Mouse (Mus musculus) T-helper 1 cell (primary cell): ENCODE results near the gene 4930469K13Rik.

Source experiments
- in situ Hi-C: fragments of 300-600 bp; cut with MboI, MseI; formaldehyde crosslinking; loops from one replicate; pipeline ENCODE4 v1.15.1; 2025; ENCODE audit warnings: high pct_unique_total_duplicates

The 4930469K13Rik gene

GRCm38 (mm10) chr11:34046767-34047541 is 51.4 kb downstream of the 4930469K13Rik start, which contains the start of gene Lcp2:
Lcp2 (plus strand) TSS chr11:34046920.
- in situ Hi-C loops: loop anchor here (5.0 to 25.0 kb wide), 3 partner anchors 40 to 1932 kb away; partner anchors contain the start of genes Efcab9 and Stk10

DNA sequence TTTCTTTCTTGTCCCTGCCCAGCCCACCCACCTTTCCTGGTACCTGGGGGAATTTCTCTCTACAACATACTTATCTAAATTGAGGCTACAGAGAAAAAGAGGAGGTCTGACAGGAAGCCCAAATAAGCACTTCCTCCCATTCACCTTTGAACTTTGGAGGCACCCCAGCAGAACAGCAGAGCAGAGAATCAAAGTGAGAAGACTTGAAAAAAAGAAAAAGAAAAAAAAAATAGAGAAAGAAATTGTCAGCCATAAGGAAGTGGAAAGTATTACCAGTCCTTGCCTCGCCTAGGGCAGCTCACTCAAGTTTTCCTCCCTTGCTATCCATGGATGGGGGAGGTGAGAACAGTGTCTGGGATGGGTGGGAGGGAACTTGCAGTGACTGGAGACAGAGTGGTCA is 55.5 kb downstream of the 4930469K13Rik start:
- in situ Hi-C loops: loop anchor here (10.0 to 25.0 kb wide), 2 partner anchors 1506 to 1928 kb away; partner anchors contain the start of genes Efcab9 and Stk10

GRCm38 (mm10) chr11:34040061-34040460 is 58.3 kb downstream of the 4930469K13Rik start:
- in situ Hi-C loops: loop anchor here (10.0 to 25.0 kb wide), 2 partner anchors 1503 to 1925 kb away; partner anchors contain the start of genes Efcab9 and Stk10

DNA sequence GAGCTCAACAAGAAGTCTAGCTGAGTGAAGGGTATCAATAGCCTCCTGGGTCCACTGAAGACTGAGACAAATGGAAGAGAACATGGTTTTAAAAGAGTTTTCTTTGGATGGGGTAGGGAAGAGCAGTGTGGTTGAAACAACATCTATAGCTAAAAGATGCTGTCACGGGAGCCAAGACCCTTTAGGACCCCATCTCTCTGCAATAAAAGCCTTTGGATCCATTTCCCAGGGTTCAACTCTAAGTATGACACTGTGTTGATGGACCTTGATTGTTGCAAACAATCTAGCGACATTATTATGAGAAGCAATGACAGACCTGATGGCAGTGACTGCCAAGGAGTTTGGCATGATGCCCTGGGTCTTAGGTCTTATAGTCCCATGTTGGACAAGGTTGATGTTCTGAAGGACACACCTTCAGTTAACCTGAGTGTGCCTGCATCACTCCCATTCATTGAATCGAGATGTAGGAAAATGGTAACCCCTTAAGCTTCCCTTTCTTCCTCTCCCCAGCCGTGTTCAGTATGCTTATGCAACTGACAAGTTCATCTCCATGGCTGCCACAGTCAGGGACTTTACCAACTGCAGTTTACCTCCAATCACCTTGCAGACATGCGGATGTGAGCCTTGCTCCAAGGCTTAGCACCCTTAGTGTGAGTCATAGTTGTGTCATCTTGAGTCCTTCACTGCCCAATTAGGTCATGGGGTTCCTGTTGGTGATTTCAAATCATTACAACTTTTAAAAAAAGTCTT is 62.3 kb downstream of the 4930469K13Rik start:
- in situ Hi-C loops: loop anchor here (25.0 kb wide), 1 partner anchor 1499 kb away; the partner anchor contains the start of genes Efcab9 and Stk10

- in situ Hi-C loops: loop anchor here (25.0 kb wide), 1 partner anchor 1497 kb away; the partner anchor contains the start of genes Efcab9 and Stk10
Measured at GRCm38 (mm10) chr11:34034794-34035193, 63.6 kb downstream of the 4930469K13Rik start.

GRCm38 (mm10) chr11:34034008-34034505 is 64.3 kb downstream of the 4930469K13Rik start:
- in situ Hi-C loops: loop anchor here (25.0 kb wide), 1 partner anchor 1497 kb away; the partner anchor contains the start of genes Efcab9 and Stk10

- in situ Hi-C loops: loop anchor here (25.0 kb wide), 1 partner anchor 1494 kb away; the partner anchor contains the start of genes Efcab9 and Stk10
Measured at GRCm38 (mm10) chr11:34031015-34031805, 67.1 kb downstream of the 4930469K13Rik start.

DNA sequence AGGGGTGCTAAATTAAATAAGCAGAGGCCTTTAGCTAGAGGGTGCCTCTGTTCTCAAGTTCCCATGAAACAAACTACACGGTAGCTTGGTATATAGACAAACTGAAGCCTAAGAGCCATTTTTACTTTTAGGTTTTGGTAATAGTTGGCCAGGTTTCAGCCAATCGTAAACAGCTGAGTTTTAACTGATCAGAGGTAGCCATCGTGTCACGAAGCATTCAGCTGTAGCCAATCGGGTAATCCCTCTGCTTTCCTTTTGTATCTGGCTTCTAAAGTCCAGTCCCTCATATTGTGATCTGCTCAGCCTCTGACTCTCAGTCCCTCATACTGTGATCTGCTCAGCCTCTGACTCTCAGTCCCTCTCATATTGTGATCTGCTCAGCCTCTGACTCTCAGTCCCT is 68.7 kb downstream of the 4930469K13Rik start:
- in situ Hi-C loops: loop anchor here (25.0 kb wide), 1 partner anchor 1492 kb away; the partner anchor contains the start of genes Efcab9 and Stk10

DNA sequence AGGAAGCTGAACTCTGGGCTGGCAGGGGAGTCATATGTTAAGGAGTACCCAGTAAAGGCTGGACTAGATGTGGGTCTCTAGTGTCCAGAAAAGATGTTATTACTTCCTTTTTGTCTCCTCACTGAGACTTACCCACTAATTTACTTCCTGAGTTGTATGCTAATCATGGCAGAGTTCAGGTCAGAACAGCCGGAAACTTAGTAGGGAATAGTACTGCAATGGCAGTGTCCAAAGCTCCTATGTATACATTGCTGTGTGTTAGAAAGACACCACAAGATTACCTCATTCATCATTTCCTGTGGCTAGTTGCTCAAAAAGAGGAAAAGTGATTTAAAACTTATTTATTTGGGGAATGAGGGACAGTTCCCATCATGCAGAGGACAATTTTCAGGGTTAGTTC is 73.3 kb downstream of the 4930469K13Rik start:
- in situ Hi-C loops: loop anchor here (25.0 kb wide), 1 partner anchor 1488 kb away; the partner anchor contains the start of genes Efcab9 and Stk10

DNA sequence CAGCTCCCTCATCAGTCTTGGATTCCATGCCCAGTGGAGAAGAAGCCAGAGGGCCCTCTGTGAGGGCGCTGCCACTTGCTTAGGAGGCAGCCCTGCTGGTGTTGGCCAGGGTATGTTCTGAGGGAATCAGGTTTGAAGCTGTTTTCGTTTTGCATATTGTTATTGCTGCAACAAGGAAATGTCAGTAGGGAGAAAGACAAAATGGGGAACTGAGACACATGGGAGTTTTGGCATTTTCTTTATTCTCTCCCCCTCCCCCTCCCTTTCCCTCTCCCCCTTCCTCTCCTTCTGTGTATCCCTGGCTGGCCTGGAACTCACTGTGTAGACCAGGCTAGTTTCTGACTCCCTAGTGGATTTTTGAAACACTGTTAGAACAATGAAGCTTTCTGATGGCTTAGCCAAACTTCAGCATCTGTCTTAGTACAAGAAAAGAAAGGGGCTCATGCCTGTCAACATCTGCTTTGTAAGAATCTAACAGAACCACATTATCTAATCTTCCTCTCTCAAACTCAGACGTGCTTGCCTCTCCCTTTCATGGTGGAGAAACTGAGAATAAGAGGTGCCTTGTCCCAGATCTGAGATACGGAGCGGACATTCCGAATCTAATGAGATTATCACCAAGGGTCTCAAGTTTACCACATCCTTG is 86.2 kb downstream of the 4930469K13Rik start:
- in situ Hi-C loops: no loop called here

DNA sequence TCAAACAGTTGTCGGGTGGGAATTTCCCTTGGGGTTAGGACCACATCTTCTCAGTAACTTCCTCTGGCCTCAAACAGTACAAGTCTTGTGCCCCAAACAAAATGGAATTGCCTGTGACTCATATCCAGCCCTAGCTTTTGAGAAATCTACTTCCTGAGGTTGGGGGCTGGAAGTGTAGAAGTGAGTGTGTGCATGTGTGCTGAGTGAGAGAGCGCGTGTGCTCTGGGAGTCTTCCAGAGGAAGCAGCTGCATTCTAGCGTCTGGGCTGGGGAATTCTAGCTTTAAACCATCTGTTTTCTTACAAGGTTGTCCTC is 87.5 kb downstream of the 4930469K13Rik start:
- in situ Hi-C loops: no loop called here

DNA sequence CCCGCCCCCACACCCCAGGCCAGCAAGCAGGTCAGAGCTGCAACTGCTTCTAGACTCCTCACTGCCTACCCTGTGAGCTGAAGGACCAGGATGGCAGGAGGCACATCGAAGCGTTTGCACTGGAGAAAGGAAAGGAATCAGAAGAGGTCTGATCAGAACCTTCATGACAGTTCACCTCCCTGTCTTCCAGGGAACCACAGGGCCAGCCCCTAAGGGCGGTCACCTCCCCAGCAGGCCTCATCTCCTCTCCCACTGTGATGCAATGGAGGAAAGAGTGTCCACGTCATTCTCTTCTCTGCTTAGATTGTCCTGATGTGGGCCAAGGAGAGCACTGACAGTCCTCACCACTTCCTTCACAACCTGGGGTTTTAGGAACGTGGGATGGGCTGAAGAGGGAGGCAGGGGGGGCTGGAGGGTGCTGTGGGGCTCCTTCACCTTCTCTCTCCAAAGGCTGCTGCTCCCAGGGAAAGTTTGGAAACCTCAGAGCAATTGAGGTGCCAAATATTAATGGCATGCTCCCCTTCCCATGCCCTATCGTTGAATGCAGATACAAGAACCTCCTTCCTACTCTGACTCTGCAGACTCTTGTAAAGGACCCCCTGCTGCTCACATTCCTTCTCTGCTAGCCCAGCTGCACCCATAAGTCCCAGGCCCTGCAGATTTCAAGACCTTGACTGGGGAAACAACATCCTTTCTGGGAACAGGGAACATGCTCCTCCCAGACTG is 88.1 kb downstream of the 4930469K13Rik start:
- in situ Hi-C loops: no loop called here

DNA sequence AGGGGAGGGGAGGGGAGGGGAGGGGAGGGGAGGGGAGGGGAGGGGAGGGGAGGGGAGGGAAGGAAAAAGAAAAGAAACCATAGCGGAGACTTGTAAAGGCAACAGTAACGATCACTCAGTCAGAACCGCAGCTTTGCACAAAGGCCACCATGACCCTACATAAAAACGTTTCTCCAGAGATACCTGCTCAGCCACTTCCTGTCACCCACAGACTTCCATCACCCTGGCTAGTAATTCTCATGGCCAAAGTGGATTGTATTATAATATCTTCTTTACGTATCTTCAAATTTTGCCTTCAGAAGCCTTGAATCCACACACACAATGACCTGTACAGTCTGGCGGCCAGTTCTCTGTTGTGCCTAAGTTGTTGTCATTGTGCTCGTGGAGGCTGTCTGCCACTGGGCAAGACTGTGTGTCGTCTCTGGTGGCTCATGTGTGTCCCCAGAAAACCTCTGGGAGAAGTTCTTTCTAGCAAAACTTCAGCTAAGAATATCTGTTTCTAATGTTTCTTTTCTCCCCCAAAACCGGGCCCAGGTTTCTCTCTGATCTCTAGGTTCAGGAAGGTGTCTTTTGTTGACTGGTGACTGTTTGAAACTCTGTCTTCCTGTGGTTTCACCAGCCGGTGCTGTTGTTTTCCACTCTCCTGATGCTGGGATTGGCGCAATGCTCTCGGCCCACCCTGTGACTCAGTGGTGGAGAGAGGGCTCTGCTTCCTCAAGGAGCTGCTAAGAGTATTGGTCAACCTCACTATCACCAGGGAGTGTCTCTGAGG is 88.9 kb downstream of the 4930469K13Rik start:
- in situ Hi-C loops: loop anchor here (5.0 kb wide), 2 partner anchors 38 to 77 kb away; partner anchors contain the start of gene Lcp2

DNA sequence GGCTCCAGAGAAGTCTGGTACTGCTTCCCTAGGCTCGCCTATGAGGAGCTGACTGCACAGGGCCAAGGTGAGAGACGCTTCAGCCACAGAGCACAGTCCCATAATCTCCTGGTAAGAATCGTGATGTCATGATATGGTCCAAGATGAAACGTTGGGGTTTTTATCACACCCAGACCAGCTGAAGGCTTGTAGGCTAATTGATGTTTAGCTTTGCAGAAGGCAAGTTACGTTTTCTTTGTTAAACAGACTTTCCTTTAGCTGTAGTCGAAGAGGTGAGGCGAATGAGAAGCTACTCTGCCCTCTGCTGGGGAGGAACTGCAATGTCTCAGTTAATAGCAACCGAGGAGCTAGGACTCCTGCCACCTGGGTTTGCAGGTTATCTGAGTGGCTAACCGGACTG is 89.7 kb downstream of the 4930469K13Rik start:
- in situ Hi-C loops: loop anchor here (5.0 kb wide), 2 partner anchors 39 to 76 kb away; partner anchors contain the start of gene Lcp2

GRCm38 (mm10) chr11:34008214-34008613 is 90.1 kb downstream of the 4930469K13Rik start:
- in situ Hi-C loops: loop anchor here (5.0 kb wide), 2 partner anchors 39 to 76 kb away; partner anchors contain the start of gene Lcp2

DNA sequence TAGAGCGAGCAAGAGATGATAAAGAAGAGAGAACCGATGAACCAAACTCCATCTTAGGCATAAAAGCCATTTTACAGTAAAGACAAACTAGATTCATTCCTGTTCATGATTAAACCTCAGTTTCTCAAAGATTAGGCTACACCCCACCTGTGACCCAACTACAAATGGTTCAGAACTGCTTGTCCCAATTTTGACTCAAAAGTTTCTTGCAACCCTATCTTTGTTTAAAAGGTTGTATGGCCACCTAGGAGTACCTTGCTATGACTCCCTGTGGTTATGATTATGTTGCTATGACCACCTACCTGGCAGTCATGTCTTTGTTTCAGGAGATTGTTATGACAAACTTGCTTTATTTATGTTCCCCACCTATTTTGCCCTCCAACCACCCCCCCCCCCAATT is 90.7 kb downstream of the 4930469K13Rik start:
- in situ Hi-C loops: loop anchor here (5.0 kb wide), 2 partner anchors 40 to 75 kb away; partner anchors contain the start of gene Lcp2

DNA sequence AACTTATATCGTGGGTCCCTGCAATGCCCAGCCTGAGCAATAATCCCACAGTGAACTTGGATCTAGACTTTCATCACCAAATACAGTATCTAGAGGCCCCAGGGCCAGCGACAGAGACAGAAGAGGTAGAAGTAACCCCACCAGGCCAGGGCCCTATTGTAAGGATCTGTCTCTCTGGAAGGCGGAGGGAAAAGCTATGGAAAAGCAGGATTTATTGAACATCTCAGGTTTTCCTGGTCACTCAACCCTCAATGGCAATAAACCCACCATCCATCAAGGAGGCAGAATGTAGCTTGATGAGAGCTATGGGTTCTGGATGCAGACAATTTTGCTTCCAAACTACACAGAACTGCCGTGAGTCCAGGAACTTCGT is 95.8 kb downstream of the 4930469K13Rik start:
- in situ Hi-C loops: loop anchor here (5.0 kb wide), 1 partner anchor 70 kb away; no protein-coding TSS in a partner anchor

DNA sequence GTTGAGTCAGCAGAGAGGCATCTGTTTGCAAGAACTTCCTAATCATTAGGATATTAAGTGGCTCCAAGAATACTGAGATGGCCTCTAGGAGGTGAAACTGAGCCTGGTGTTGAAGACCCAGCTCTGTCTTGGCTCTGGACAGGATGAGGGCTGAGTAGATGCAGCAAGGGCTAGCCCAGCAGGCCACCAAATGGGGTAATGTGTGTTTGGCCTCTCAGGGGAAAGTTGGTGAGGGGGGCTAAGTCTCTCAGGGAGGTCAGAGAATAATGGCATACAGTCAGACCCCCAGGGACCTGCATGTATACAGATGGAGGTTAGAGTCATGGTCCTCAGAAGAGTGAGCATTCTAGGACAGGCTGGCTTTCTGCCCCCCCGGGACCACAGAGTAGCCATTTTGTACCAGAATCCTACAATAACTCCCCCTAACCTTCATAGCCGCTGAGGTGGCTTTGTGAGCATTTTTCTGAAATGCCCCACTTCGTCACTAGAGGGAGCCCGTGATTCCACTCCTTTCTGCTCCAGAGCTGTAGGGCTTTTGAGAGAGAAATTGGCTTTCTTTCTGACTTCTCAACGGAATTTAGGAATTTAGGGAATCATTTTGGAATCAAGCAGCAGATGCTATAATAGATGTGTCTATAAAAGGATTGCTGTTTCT is 96.3 kb downstream of the 4930469K13Rik start:
- in situ Hi-C loops: loop anchor here (5.0 kb wide), 1 partner anchor 70 kb away; no protein-coding TSS in a partner anchor
